Mouse (Mus musculus) ES-E14 (cell line): Measurements from ENCODE around the gene Polg.

Source experiments
- CHD2 ChIP-seq: IDR thresholded peaks from 2 replicates; pipeline ENCODE4 v1.6.1; 2014; ENCODE audit warnings: mild to moderate bottlenecking, low read depth, low read length, inconsistent platforms
- HCFC1 ChIP-seq: IDR thresholded peaks from 2 replicates; pipeline ENCODE4 v1.6.1; 2012; ENCODE audit warnings: low read length, inconsistent platforms, borderline replicate concordance; ENCODE audit not compliant: insufficient read depth
- MAFK ChIP-seq: IDR thresholded peaks from 2 replicates; pipeline ENCODE4 v1.6.1; 2014; ENCODE audit warnings: mild to moderate bottlenecking, low read depth, low read length, inconsistent platforms; ENCODE audit not compliant: insufficient read depth
- ZC3H11A ChIP-seq: IDR thresholded peaks from 2 replicates; pipeline ENCODE4 v1.6.1; 2012; ENCODE audit warnings: low read depth, mild to moderate bottlenecking, inconsistent platforms, low read length, borderline replicate concordance
- ZNF384 ChIP-seq: IDR thresholded peaks from 2 replicates; pipeline ENCODE4 v1.6.1; 2012; ENCODE audit warnings: low read depth, low read length, inconsistent platforms

DNA sequence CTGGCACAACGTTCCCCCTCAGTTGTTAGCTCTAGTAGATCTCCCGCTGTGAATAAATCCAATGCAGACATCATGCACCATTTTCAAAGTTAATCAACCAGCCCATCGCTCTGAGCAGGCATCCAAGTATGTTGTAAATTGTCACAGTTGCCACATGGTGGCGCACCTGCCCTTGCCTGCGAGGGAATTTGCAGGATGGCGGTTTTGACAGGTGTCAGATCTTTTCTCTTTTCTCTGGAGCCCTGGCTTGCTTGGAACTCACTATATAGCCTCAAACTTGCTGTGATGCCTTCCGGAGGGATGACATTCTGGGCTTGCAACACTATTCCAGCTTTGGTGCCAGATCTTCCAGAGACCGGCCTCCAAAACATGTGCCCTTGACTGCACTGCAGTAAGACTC lies 27.8 kb upstream of the Polg start:
- TF ChIP-seq HCFC1 (no peak), ZNF384 (no peak), ZC3H11A (peak; percentile 54; the same call in 1 of the 2 replicates), CHD2 (no peak), MAFK (peak; percentile 59; the same call in 1 of the 2 replicates)
